Mouse (Mus musculus): ENCODE measurements around the gene Fam19a4.

DNA sequence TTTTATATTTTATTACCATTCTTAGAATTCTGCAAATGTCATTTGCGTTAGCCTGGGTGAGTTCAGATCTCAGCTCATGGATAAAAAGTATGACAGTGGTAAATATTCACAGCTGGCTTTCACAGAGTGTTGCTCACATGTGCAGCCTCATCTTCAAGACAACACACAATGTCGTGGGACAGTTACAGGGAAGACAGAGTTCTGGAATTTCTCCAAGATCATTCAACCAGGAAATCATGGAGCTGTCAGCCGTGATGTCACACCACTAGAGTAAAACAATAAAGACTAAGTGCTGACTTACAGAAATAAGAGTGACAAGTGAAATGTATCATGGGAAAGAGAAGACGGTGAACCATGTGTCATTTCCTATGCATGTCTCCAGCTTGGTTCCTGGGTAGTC is 262.8 kb downstream of the Fam19a4 start:
- no peak for TF ChIP-seq CTCF (IDR thresholded peaks at IDR 0.05; ENCODE audit: extremely low read depth, insufficient read depth, low read length)
- TF ChIP-seq POLR2A (IDR thresholded peaks at IDR 0.05; ENCODE audit: extremely low read depth, insufficient read depth, low read length), result no peak

Data from cortical plate, adult 2 months (tissue).